Mouse (Mus musculus) lung, adult 2 months (tissue): ENCODE data around the gene Smad9.

Source experiments
- CTCF ChIP-seq: fragments of 200-500 bp; IDR thresholded peaks from 2 replicates; pipeline ENCODE4 v1.5.1; 2011; ENCODE audit warnings: mild to moderate bottlenecking, low read length, control low read depth; ENCODE audit not compliant: insufficient read depth
- POLR2A ChIP-seq: fragments of 200-500 bp; IDR thresholded peaks from 2 replicates; pipeline ENCODE4 v1.6.1; 2011; ENCODE audit warnings: low read depth, mild to moderate bottlenecking, control low read depth, low read length, borderline replicate concordance; ENCODE audit errors: extremely low read depth

DNA sequence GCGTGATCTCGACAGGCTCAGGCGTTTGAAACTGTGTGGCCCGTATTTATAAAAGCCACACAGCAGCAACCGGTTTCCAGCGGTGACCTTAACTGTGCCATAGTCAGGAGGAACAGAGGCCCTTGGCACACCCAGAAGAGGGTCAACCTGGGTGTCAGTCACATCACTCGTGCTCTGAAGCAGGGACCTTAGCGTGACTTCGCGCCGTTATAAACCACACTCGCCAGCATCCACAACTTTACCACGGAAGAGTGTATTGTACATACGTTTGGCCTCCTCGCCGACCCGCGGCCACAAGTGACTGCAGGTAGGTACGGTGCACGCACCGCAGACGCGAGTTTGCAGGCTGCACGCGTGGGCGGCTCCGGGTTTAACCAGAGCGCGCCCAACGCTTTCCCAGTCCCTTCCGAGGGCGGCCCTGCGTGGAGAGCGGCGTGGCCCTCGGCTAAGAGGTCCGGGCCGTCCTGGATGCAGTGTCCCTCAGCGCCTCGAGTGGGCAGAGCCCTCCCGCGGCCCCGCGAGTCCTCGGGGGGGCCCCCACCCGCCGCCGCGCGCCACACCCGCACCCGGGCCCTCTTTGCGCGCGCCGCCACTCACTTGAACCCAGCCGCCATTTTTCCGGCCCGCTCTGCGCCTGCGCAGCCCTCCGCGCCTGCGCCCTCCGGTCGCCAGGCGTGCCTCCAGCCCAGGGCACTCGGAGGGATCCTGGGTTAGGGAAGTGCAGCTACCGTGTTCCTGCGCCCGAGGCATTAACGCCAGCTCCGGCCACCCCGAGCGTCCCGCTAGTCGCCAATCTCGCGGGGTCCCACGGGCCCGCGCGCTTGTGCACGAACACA, 20.8 kb upstream of the Smad9 start:
- no peak for TF ChIP-seq CTCF
- peak; percentile 94 for TF ChIP-seq POLR2A
